Mouse (Mus musculus): ENCODE data around the gene Ist1.

GRCm38 (mm10) chr8:109656860-109657259, 36.2 kb downstream of the Ist1 start:
- TF ChIP-seq POLR2A (IDR thresholded peaks at IDR 0.05; ENCODE audit: extremely low read depth, insufficient read depth, low read length) = no peak
- no peak for TF ChIP-seq CTCF (IDR thresholded peaks at IDR 0.05; ENCODE audit: low read depth, low read length)

Data from liver, adult 2 months (tissue).